Mouse (Mus musculus): ENCODE measurements around the gene S100a10.

The S100a10 gene

GRCm38 (mm10) chr3:93547749-93548540 is 6.9 kb upstream of the S100a10 start:
- DNase-seq: no peak

GRCm38 (mm10) chr3:93548541-93549266 is 6.2 kb upstream of the S100a10 start:
- DNase-seq: no peak

GRCm38 (mm10) chr3:93549986-93550385 is 4.9 kb upstream of the S100a10 start:
- no peak for DNase-seq

- DNase-seq: no peak
Measured at GRCm38 (mm10) chr3:93551950-93552901, 2.7 kb upstream of the S100a10 start.

- DNase-seq: no peak
Measured at GRCm38 (mm10) chr3:93553311-93553710, 1.6 kb upstream of the S100a10 start.

- DNase-seq: no peak
Measured at GRCm38 (mm10) chr3:93553765-93554378, 1.0 kb upstream of the S100a10 start.

- no peak for DNase-seq
Measured at GRCm38 (mm10) chr3:93554379-93554980, 400 bp upstream of the S100a10 start.

- no peak for DNase-seq
Measured at GRCm38 (mm10) chr3:93555878-93556254, 986 bp downstream of the S100a10 start.

- DNase-seq: no peak
Measured at GRCm38 (mm10) chr3:93556599-93556998, 1.7 kb downstream of the S100a10 start.

- DNase-seq: no peak
Measured at GRCm38 (mm10) chr3:93557471-93557870, 2.6 kb downstream of the S100a10 start.

- DNase-seq: no peak
Measured at GRCm38 (mm10) chr3:93559961-93560360, 5.1 kb downstream of the S100a10 start.

GRCm38 (mm10) chr3:93562372-93562771 is 7.5 kb downstream of the S100a10 start:
- no peak for DNase-seq

GRCm38 (mm10) chr3:93563216-93563615 is 8.3 kb downstream of the S100a10 start:
- DNase-seq: no peak

- no peak for DNase-seq
Measured at GRCm38 (mm10) chr3:93566892-93567291, 12.0 kb downstream of the S100a10 start.

- no peak for DNase-seq
Measured at GRCm38 (mm10) chr3:93567721-93568120, 12.8 kb downstream of the S100a10 start.

- no peak for DNase-seq
Measured at GRCm38 (mm10) chr3:93568428-93569040, 13.7 kb downstream of the S100a10 start.

- DNase-seq: no peak
Measured at GRCm38 (mm10) chr3:93569046-93569445, 14.2 kb downstream of the S100a10 start.

- no peak for DNase-seq
Measured at GRCm38 (mm10) chr3:93572058-93572791, 17.3 kb downstream of the S100a10 start.

- DNase-seq: no peak
Measured at GRCm38 (mm10) chr3:93579317-93580038, 24.6 kb downstream of the S100a10 start.

- DNase-seq: no peak
Measured at GRCm38 (mm10) chr3:93580039-93580403, 25.1 kb downstream of the S100a10 start.
